Mouse (Mus musculus) C2C12 (cell line): ENCODE results near the gene Gtf2b.

Experiments
- CEBPB ChIP-seq: IDR thresholded peaks from one replicate; pipeline ENCODE4 v1.6.1; 2011; ENCODE audit warnings: low read depth, mild to moderate bottlenecking, control low read depth, moderate library complexity
- CTCF ChIP-seq: IDR thresholded peaks from one replicate; pipeline ENCODE4 v1.5.1; 2011; ENCODE audit not compliant: control insufficient read depth, insufficient read depth, insufficient read length
- MYOD1 ChIP-seq: IDR thresholded peaks from one replicate; pipeline ENCODE4 v1.6.1; 2011; ENCODE audit warnings: low read depth; ENCODE audit not compliant: control insufficient read depth, insufficient read length

- TF ChIP-seq CTCF = no peak
- no peak for TF ChIP-seq MYOD1
- TF ChIP-seq CEBPB = no peak
Measured at GRCm38 (mm10) chr3:142832910-142833309, 68.1 kb downstream of the Gtf2b start.
